ENCODE assay signal across 10 mouse cellular contexts in genomic region chr10:122120500-122121289, GRCm38 (mm10). TPM values are rescaled to one million over a fixed set of nuclear protein-coding genes. Genes with fewer than 3 reads are reported as not detected.
DNase-seq lines count a peak whose midpoint lies in the region; ATAC-seq lines count a peak whose summit lies in the region.
"Had no signal": no experiment of that assay in that cellular context is flagged by ENCODE, and none has a peak within 500 bp of the region (broad histone marks: within the 10 kb centered on the region; RNA-seq: fewer than 3 reads in every experiment).

No protein-coding gene starts in this region.

- WGBS in heart, embryonic 12.5 days: 35% methylated on average over 16 of the region's 16 CpGs
- 19% methylated on average over 16 of the region's 16 CpGs for WGBS in forebrain, embryonic 16.5 days
- 15% methylated on average over 16 of the region's 16 CpGs for WGBS in midbrain, embryonic 15.5 days

- H3K9me3 ChIP-seq in heart, embryonic 12.5 days (replicated peaks): no peaks in the 10 kb centered on the region
- no peaks in the 10 kb centered on the region for H3K9me3 ChIP-seq in forebrain, embryonic 16.5 days (ENCODE audit: control insufficient read depth, low read length)
- H3K9me3 ChIP-seq in midbrain, embryonic 15.5 days: no peaks in the 10 kb centered on the region

- no peak overlapping the region for H3K4me3 ChIP-seq in heart, embryonic 12.5 days
- peak overlapping the region; percentile 28 for H3K4me3 ChIP-seq in forebrain, embryonic 16.5 days (replicated peaks; ENCODE audit: low read length)
- H3K4me3 ChIP-seq in midbrain, embryonic 15.5 days: peak overlapping the region; percentile 28

- DNase-seq in heart, adult 11 months: no peak
- DNase-seq in brain, embryonic 18.5 days (ENCODE audit: low read depth, low spot score): peak; percentile 26
- no peak for DNase-seq in urinary bladder, postnatal 36 days (ENCODE audit: low spot score in 2 of 2)
- no peak for DNase-seq in adrenal gland, adult 2 months
- no peak for DNase-seq in B cell, adult 2 months
- DNase-seq: thymus, postnatal 14 days had no signal

- no peaks in the 10 kb centered on the region for H3K27me3 ChIP-seq in heart, embryonic 12.5 days (replicated peaks)
- H3K27me3 ChIP-seq in forebrain, embryonic 16.5 days (replicated peaks; ENCODE audit: control insufficient read depth, insufficient read depth, low read length): no peaks in the 10 kb centered on the region
- H3K27me3 ChIP-seq in midbrain, embryonic 15.5 days (replicated peaks): no peaks in the 10 kb centered on the region

- no peak overlapping the region for H3K9ac ChIP-seq in heart, embryonic 12.5 days
- H3K9ac ChIP-seq in forebrain, embryonic 16.5 days (replicated peaks; ENCODE audit: low read depth, low read length): peak overlapping the region; percentile 24; the same call in 1 of the 2 replicates
- H3K9ac ChIP-seq in midbrain, embryonic 15.5 days: peak overlapping the region; percentile 16

- H3K27ac ChIP-seq in heart, embryonic 12.5 days (ENCODE audit: poor library complexity, severe bottlenecking): peak overlapping the region; percentile 54
- H3K27ac ChIP-seq in forebrain, embryonic 16.5 days (ENCODE audit: low read length): no peak overlapping the region
- H3K27ac ChIP-seq in midbrain, embryonic 15.5 days: peak overlapping the region; percentile 29
- H3K27ac ChIP-seq: kidney, postnatal 0 days had no signal

- peaks cover 10% of the 10 kb centered on the region for H3K4me1 ChIP-seq in heart, embryonic 12.5 days (replicated peaks)
- peaks cover 6% of the 10 kb centered on the region for H3K4me1 ChIP-seq in forebrain, embryonic 16.5 days (replicated peaks; ENCODE audit: control insufficient read depth, insufficient read depth, low read length)
- peaks cover 4% of the 10 kb centered on the region; the same call in 1 of the 2 replicates for H3K4me1 ChIP-seq in midbrain, embryonic 15.5 days

- H3K4me2 ChIP-seq in heart, embryonic 12.5 days: peak overlapping the region; percentile 52
- peak overlapping the region; percentile 47 for H3K4me2 ChIP-seq in forebrain, embryonic 16.5 days (ENCODE audit: low read length)
- peak overlapping the region; percentile 51 for H3K4me2 ChIP-seq in midbrain, embryonic 15.5 days

- H3K36me3 ChIP-seq in heart, embryonic 12.5 days: no peaks in the 10 kb centered on the region
- no peaks in the 10 kb centered on the region for H3K36me3 ChIP-seq in forebrain, embryonic 16.5 days (ENCODE audit: control insufficient read depth, insufficient read depth)
- H3K36me3 ChIP-seq in midbrain, embryonic 15.5 days (replicated peaks): no peaks in the 10 kb centered on the region

- peak; percentile 84 for ATAC-seq in heart, embryonic 12.5 days (ENCODE audit: insufficient number of reproducible peaks, low FRiP score)
- peak; percentile 28; the same call in 1 of the 2 replicates for ATAC-seq in forebrain, embryonic 16.5 days
- peak; percentile 79 for ATAC-seq in midbrain, embryonic 15.5 days (replicated peaks)

RNA-seq across cellular contexts. Expression of gene Rxylt1, which starts 23.5 kb away (rescaled TPM):
- 41.8 and 43.5 TPM in 2 replicates for polyA plus RNA-seq in heart, embryonic 12.5 days (2016; fragmentation: Nextera tagmentation; extraction: Ambion mirVana)
- 31.2 and 35.6 TPM in 2 replicates for polyA plus RNA-seq in forebrain, embryonic 16.5 days (2015; fragmentation: Nextera tagmentation; extraction: Ambion mirVana)
- 38.0 and 38.4 TPM in 2 replicates for polyA plus RNA-seq in midbrain, embryonic 15.5 days (2015; fragmentation: Nextera tagmentation; extraction: Ambion mirVana)
- total RNA-seq in adrenal gland, adult 2 months (2021): 10 to 100 TPM; 36.6 to 42.6 TPM
- polyA plus RNA-seq in adrenal gland, adult 2 months (2012; rRNA removed): 12.0 and 14.0 TPM in 2 replicates

Comparison
In these comparisons a context has a peak if more than half of its experiments do, and no peak if none do; other contexts are left out.
1. ATAC-seq: peak in every context shown above with its lines; median percentile 84 in heart, embryonic 12.5 days; 79 in midbrain, embryonic 15.5 days; 28 in forebrain, embryonic 16.5 days.